Mouse (Mus musculus) frontal cortex, postnatal 25 days (tissue): Measurements from ENCODE around the gene Ptgis.
"Not testable (repeated sequence)": the region's sequence is repeated elsewhere in the genome, so short reads cannot be mapped to it uniquely, and the experiment has no call there.

Source experiments
- DNase-seq, 2 experiments: peaks; one replicate each; pipeline ENCODE4 v3.0.0; 2022; ENCODE audit warnings: low spot score in 2 of 2

The Ptgis gene

DNA sequence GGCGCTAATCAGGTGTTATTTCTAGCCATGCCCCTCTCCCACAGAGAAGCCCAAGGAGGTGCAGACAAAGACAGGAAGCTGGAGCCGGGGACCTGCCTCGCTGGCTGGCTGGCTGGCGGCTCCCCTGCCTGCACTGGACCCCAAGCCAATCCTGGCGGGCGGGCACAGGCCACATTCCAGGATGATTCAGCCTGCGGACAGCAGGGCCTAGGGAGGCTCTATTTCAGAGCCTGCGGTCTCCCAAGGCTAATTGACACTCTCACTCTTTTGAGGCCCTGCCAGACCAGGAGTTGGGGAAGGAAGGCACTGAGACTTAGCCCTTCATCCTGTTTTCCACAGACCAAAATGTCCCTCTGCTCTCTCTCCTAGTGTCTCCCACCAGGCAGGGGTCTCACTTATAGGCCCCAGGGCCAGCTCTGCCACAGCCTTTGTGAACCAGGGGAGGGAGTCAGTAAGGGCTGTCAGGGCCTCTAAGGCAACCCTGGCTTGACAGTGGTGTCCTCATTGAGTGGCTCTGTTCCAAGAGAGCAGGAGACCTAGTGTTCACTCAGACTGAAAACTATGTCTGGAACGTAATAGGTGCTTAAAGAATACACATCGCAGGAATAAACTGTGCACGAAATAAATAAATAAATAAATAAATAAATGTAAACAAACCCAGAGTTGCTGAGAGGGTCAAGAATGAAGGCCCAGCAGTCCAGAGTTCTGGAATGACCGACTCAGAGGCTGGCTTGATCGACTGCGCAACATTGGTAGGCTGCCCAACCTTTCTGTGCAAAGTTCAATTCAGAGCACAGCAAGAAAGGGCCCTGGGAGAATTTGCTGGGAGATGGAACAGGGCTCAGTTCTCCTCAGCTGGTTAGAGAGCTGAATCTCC lies 8.0 kb downstream of the Ptgis start:
- DNase-seq: no peak

DNA sequence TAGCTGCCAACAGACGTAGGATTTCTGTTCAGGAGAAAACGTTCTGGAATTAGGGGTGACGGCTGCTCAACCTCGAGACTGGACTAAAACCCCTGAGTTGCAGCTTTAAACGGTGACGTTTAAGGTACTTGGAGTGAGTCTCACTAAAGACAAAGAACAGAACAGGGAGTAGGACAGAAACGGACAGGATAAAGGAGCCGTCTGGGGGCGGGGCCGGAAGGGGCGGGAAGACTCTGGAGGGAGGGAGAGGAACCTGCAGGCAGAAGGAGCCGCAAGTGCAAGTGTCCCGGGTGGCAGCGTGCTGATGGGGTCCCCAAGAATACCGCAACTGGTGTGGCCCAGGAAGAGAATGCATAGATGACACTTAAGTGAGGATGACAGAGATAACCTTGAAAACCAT lies 9.8 kb downstream of the Ptgis start:
- no peak for DNase-seq

DNA sequence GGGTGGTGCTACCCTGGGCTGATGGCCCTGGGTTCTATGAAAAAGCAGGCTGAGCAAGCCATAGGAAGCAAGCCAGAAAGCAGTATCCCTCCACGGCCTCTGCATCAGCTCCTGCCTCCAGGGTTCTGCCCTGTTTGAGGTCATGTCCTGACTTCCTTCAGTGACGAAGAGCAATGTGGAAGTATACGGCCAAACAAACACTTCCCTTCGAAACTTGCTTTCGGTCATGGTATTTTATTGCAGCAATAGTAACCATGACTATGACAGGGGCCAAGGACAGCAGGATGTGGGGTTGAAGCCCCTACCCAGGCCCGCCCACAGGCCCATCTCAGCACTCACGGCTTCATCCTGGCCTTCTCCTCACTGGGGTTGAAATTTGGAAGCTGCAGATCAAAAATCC lies 15.5 kb downstream of the Ptgis start:
- DNase-seq: no peak

DNA sequence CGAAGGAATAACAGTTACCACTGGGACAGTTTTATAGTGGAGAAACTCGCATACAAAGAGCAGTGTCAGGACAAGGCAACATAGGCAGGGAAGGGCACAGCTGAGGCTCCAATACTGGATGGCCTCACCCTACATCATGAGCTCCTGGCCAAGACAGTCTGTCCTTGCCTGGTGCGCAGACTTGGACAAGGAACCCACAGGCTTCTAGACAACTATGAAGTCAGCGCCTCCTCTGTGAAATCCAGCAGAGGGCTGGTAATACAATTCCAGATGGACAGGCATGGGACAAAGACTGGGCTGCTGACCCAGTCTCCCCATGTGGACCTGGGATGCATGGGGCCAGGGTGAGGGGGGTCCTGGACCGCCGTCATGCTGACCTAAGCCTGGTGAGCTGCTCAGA lies 16.2 kb downstream of the Ptgis start:
- DNase-seq: no peak

DNA sequence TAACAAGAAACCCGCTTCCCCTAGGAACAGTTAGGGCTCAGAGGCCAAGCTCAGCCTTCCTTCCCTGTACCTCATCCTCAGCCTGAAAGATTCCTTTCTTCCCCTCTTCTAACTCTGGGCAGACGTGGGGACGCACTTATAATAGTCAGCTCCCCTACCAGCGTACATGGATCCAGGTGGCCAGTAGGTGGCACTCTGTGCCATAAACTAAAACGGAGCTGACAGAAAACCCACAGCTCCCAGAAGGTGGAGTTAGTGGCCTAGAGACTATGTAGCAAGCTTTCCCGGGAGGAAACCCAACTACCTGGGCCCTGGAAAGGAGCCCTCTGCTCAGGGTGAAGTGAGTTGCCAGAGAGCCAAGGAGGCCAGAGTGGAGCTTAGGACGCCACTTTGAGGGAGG lies 18.3 kb downstream of the Ptgis start:
- peak; percentile 52 to 56 for DNase-seq

DNA sequence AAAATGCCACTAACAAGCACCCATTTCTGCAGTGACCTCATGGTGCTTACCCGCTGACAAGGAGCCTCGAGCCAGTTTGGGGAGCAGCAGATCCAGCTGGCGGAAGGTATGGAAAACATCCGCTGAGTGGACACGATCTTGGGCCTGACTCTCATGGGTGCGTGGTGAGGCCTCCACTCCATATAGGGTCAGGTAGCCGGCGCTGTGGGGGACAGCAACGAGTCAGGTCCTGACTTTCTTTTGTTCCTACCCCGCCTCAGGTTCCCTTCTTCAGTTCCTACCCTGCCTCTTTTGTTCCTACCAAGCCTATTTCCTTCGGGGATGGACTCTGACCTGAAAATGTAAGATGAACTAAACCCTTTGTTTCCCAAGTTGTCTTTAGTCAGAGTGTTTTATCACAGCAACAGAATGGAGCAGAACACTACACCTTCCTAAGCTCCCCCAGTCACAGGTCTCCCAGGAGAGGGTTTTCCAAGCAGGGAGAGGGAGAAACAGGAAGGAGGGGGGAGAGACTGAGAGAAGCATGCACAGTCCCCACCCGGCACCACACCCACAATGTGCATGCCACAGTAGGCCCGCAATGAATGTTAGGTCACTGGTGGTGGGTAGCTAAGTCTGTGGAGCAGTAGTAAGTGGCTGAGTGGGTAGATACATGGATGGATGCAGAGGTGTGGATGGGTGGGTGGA lies 19.1 kb downstream of the Ptgis start:
- no peak for DNase-seq

DNA sequence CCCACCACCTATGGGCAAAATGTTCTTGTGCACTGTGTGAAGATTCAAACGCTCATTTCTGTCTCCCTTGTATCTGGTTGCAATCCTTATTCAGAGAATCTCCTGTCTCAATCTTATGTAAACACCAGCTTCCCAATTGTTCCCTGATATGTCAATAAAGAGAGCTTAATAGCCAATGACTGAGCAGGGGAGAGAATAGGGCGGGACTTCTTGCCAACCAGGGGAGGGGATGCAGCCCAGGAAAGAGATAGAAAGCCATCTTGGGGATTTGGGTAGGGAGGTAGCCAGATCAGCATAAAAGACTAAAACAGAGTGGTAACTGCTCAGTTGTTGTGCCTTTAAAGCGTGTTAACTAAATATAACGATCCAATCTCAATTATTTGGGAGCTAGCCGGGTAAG lies 19.7 kb downstream of the Ptgis start:
- DNase-seq: no peak

DNA sequence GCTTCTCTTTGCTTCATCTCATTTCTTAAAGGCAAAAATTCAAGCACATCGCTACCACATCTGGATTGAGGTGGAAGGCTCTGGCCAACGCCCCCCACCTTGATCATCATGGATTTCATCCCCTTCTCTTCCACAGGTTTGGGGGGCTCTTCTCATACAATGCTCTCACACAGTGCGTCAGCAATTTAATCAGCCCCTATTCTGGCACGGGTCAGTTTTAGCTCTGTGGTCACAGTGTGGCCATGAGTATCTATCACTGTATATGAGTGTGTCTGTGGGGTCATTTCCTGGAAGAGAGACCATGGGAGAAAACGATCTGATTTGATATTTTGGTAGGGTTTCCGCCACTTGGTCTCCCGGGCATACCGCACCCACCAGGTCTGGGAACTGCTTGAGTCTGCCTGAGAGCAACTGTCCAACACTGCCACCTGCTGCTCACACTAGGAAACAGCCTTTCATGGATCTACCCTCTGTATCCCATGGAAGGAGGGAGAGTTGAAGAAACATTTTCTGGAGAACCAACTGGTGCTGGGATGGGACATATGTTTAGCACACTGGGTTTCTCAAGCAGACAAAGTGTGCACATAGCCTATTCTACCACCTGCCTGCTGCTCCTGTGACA lies 21.1 kb downstream of the Ptgis start:
- peak; percentile 87 to 89 for DNase-seq

DNA sequence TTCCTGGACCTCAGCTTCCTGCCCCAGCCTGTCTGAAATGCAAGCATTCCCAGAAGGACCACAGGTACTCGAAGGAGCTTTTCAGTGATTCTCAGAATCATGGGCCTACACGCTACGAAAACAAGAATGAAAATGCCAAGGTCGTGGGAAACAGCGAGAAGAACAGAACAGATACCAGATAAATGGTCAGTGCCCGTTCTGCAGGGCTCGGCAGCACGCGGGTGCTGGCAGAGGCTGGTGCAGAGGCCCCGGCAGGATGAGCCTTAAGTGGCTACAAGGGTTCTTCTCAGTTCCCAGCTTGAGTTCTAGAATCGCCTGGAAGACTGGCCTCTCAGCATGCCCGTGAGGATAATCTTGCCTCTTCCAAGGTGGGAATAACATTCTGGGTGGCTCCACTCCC lies 26.7 kb downstream of the Ptgis start:
- DNase-seq: no peak

DNA sequence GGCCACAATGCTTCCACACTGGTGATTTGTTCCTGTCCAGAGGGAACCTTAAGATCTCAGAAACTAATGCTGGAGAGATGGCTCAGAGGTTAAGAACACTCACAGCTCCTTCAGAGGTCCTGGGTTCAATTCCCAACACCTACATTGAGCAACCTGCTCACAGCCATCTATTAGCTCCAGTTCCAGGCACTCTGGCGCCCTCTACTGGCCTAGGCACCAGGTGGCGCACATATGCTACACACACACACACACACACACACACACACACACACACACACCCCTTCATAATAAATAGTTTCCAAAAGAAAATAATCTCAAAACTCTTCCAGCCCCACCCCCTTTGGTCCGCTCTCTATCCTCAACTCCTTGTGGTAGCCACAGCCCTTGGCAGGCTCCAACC lies 27.3 kb downstream of the Ptgis start:
- DNase-seq: no peak

DNA sequence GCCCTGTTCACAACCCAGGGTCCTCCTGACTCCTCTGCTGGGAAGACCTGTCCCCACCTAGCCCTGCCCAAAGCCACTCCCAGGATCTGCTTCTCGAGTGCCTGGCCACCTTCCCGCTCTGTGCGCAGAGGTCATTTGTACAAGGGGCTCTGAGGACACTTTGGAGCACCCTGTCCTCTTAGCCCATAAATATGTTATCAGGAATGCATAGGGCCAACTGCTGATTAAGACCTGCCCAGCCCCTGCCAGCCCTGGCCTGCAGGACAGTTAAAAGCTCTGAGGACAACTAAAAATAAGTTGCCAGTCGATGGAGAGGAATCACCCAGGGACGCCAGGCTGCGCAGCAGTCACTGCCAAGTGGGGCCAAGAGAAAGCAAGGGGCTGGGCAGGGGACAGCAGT lies 27.9 kb downstream of the Ptgis start:
- DNase-seq: no peak

DNA sequence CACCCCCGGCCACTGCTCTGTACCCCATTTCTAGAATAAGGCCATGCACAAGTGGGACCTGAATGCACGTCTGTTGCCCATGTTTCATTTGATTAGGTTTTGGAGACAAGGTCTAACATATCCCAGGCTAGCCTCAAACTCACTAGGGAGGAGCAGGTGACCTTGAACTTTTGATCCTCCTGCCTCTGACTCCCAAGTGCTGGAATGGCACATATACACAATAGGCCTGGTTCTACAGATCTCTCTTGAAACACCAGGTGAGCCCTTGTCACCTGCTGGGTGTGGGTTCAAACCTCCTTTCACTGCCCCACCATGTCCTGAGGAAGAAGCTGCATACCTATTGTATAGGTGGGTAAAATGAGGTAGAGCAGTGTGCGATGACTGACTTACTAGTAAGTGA lies 28.3 kb downstream of the Ptgis start:
- DNase-seq: no peak

DNA sequence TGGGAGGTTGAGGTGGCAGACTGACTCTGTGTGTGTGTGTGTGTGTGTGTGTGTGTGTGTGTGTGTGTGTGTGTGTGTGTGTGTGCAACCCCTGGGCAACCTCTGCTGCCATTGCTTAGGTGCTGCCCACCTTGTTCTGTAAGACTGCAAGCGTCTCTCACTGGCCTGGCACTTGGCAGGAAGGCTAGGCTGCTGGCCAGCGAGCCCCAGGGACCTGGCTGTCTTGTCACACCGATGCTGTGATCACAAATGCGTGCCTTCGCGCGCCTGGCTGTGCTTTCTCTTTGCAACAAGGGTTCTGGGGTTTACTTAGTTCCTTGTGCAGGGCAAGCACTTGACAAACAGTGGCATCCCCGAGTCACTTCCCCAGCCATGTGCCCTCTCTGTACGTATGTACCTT lies 30.5 kb downstream of the Ptgis start:
- no peak for DNase-seq

DNA sequence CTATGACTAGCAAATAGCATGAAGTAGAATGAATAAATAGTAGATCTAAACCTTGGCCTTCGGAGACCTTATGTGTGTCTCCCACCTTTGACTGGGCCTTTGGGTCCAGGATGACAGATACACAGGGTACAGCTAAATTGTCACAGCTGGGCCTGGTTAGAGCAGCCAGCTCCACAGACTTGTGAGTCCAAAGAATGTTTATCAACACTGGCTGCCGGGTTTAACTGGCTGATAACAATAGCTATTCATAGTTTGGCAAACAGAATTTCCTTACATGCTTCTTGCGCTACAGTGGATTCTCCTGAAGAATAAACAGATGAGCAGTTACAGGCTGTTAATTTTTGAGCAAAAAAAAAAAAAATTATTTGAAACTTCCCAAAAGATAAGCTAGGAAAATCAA lies 31.4 kb downstream of the Ptgis start:
- no peak for DNase-seq

DNA sequence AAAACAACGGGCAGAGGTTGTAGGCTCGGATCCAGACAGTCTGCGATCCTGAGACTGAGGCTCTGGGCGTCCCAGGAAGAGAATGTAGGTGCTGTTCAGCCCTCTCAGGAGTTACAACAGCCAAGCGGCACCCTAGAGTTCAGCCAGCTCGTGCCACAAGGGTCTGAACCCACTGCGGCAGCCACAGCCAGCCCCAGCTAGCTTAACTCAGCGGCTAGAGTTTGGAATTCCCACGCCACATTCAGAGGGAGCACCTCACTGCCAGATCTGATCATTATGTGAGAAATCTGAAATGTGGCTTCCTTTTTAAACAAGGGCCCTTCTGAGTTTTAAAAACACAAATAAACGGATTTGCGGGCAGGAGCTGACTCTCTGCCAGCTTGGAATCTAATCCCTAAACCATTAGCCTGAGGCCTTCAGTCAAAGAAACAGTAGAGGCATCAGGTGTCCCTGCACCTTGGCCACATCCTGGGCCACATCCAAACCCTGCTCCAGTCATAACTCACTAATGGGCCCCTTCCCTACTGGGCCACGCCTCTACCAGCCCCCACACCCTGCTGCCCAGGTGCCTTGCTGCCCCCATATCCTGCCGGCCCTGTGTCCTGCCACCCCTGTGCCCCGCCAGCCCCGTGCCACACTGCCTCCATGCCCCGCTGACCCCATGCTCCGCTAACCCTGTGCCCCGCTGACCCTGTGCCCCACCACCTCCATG lies 34.3 kb downstream of the Ptgis start:
- no peak for DNase-seq

DNA sequence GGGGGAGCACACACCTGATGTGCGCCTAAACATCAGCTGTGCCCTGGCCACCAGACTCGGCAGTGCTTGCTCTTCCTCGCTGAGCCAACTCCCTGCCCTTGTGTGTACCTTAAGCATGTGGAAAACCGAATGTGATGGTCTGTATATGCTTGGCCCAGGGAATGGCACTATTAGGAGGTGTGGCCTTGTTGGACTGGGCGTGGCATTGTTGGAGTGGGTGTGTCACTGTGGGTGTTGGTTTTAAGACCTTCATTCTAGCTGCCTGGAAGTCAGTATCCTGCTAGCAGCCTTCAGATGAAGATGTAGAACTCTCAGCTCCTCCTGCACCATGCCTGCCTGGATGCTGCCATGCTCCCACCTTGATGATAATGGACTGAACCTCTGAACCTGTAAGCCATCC lies 35.7 kb downstream of the Ptgis start:
- not testable (repeated sequence) for DNase-seq

DNA sequence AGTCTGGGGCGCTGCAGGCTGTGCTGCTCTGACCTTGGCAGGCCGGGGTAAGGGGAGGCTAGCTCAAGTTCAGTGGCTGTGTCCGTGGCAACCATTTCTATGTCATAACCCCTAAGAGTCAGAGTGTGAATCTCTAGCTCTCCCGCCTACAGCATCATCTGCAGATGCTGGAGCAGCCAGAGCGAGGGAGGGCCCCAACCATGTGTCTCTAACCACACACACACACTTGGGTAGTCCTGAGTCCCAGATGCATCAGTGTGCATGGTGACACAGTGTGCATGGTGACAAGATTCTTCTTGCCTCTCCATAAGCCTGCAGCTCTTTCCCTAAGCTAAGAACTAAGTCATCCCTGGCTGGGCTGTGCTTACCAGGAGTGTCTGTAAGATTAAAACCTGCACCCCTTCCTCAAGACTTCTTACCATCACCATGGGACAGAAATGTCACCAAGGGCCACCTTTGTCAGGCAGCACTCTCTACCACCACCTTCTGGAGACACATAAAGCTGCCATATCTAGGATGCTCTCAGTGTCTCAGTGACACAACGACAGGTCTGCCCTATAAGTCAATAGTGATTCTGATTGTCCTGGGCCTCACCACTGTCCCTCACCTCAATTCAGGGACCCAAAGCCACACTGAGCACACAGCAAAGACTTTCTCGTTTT lies 36.8 kb downstream of the Ptgis start:
- DNase-seq: no peak

DNA sequence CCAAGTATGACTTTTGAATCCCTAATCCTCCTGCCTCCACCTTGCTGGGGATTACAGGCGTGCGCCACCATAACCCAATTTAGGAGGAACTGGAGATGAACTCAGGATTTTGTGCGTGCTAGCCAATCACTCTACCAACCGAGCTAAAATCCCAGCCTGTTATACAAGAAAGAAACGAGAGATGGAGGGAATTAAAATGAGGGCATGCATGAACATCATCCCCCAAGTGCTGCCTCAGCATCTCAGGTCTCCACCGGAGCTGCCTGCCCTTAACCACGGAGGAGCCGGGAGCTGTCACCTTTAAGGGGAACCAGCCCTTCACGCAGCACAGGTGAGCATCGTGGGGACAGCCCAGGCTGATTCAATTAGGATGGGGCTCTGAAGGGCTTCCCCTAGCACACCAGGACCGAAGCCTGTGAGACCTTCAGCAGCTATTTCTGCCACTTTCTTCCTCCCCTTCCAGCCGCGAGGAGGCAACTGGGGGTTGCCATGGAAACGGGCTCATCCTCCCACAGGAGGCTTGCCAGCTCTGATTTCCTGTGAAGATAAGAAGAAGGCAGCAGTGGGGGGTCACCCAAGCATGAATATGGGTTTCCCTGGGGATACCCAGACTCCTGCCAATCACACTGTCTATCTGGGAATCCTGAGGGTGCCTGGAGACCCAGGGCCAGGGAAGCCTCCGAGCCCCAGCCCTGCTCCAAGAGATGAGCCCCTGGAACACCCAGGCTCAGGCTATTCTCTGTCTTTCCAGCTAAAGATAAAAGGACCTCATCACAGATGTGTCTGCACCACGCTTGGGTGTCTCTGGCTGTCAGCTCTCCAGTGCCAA lies 38.7 kb downstream of the Ptgis start:
- peak in 1 of 2 experiments; percentile 76 for DNase-seq

DNA sequence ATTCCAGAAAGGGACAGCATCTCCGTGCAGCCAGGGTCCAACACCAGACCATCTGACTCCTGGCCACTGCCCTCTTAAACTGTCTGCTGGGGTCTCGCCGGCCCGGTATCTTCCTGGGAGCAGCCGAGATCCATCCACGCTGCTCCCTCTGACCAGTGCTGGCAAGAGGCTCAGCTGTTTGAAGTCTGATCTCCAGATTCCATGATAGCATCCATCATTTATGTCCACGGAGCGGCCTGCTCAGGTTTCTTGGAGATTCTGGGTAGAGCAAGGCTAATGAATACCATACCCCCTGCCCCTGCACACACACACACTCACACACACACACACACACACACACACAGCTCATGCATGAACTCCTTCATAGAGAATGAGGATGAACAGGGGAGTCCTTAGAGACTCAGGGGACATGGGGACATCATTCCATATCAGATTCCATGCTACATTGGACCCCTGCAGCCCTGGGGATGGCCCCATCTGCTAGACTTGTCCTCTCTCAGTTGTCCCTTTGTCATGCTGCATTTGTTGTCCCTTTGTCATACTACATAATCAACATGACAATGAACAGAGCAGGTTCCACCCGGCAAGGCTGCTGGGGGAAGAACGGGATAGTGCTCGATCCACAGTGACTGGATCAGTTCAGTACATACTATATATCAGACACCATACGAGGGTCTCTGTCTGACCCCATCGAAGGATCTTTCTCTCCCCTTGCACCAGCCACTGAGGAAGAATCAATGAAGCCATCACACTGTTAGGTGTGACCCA lies 41.6 kb downstream of the Ptgis start:
- DNase-seq: no peak

DNA sequence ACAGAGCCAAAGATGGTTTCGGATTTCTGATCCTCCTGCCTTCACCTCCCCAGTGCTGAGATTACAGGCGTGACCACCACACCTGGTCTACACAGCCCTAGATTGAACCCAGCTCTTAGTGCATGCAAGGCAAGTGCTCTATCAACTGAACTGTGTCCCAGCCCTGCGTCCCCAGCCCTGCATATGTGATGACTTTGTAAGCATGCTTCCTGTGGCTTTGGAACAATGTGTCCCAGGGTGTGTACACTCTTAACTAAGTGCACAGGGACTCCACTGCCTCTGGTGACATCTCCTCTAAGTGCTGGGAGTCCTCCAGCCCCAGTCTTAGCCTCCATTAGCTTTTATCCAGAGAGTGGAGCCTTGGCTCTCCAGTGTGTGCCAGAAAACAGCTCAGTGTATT lies 47.0 kb downstream of the Ptgis start:
- DNase-seq: no peak
